Mouse (Mus musculus) MEL (cell line): ENCODE results near the gene Cyfip1. TPM values are rescaled to one million over a fixed set of nuclear protein-coding genes. Genes with fewer than 3 reads are reported as not detected.

Source experiments
- DNase-seq: peaks from one replicate; pipeline ENCODE4 v3.0.0; 2011; ENCODE audit warnings: low read depth, low spot score
- H3K27ac ChIP-seq: 2 replicates; pipeline ENCODE4 v1.5.1; 2012; ENCODE audit warnings: low read depth, mild to moderate bottlenecking, control low read depth, low read length, moderate library complexity; ENCODE audit not compliant: control insufficient read depth
- H3K27me3 ChIP-seq, 2 experiments: fragments of 150-350 bp in 1 of 2; sonication (generic) in 1 of 2; 2 replicates each; pipeline ENCODE4 v1.6.1; 2012; ENCODE audit warnings: low read length in 2 of 2, mild to moderate bottlenecking in 2 of 2, improper control_type of control experiment in 1 of 2, moderate library complexity in 1 of 2; ENCODE audit not compliant: insufficient read depth in 2 of 2, control insufficient read depth in 1 of 2
- H3K36me3 ChIP-seq, 2 experiments: 2 replicates each; pipeline ENCODE4 v1.6.1; 2012 to 2014; ENCODE audit warnings: low read length in 2 of 2, improper control_type of control experiment in 1 of 2, inconsistent platforms in 1 of 2, mild to moderate bottlenecking in 1 of 2; ENCODE audit not compliant: insufficient read depth in 2 of 2, control insufficient read depth in 1 of 2
- H3K4me1 ChIP-seq, 2 experiments: fragments of 150-350 bp in 1 of 2; sonication (generic) in 1 of 2; 2 replicates each; pipeline ENCODE4 v1.6.1; 2012; ENCODE audit warnings: low read length in 2 of 2, improper control_type of control experiment in 1 of 2, mild to moderate bottlenecking in 1 of 2; ENCODE audit not compliant: insufficient read depth in 2 of 2, control insufficient read depth in 1 of 2
- H3K4me3 ChIP-seq, 2 experiments: fragments of 150-350 bp in 1 of 2; sonication (generic) in 1 of 2; 2 replicates each; pipeline ENCODE4 v1.5.1; 2012; ENCODE audit warnings: low read depth in 2 of 2, low read length in 2 of 2, mild to moderate bottlenecking in 2 of 2, moderate library complexity in 2 of 2, control low read depth in 1 of 2, improper control_type of control experiment in 1 of 2; ENCODE audit not compliant: control insufficient read depth in 1 of 2, insufficient read depth in 1 of 2
- H3K79me2 ChIP-seq: 2 replicates; pipeline ENCODE4 v1.6.1; 2012; ENCODE audit warnings: mild to moderate bottlenecking, low read length, moderate library complexity; ENCODE audit not compliant: control insufficient read depth, poor library complexity, insufficient read depth
- H3K9ac ChIP-seq: 2 replicates; pipeline ENCODE4 v1.6.1; 2012; ENCODE audit warnings: low read depth, mild to moderate bottlenecking, control low read depth, low read length, moderate library complexity; ENCODE audit not compliant: control insufficient read depth, poor library complexity, severe bottlenecking
- H3K9me3 ChIP-seq: fragments of 150-350 bp; sonication (generic); replicated peaks from 2 replicates; pipeline ENCODE4 v1.6.1; 2012; ENCODE audit warnings: mild to moderate bottlenecking, low read length, improper control_type of control experiment, moderate library complexity; ENCODE audit not compliant: insufficient read depth
- E2F4 ChIP-seq: IDR thresholded peaks from 2 replicates; pipeline ENCODE4 v1.6.1; 2011; ENCODE audit warnings: low read depth, low read length, improper control_type of control experiment, borderline replicate concordance
- ETS1 ChIP-seq: IDR thresholded peaks from 2 replicates; pipeline ENCODE4 v1.6.1; 2012; ENCODE audit warnings: low read depth, mild to moderate bottlenecking, inconsistent platforms, low read length, improper control_type of control experiment, moderate library complexity
- GATA1 ChIP-seq: IDR thresholded peaks from 2 replicates; pipeline ENCODE4 v1.6.1; 2011; ENCODE audit warnings: low read depth, low read length, improper control_type of control experiment
- HCFC1 ChIP-seq: IDR thresholded peaks from 2 replicates; pipeline ENCODE4 v1.6.1; 2012; ENCODE audit warnings: low read depth, mild to moderate bottlenecking, inconsistent platforms, low read length, improper control_type of control experiment, moderate library complexity
- JUND ChIP-seq: IDR thresholded peaks from 2 replicates; pipeline ENCODE4 v1.6.1; 2011; ENCODE audit warnings: low read depth, mild to moderate bottlenecking, improper control_type of control experiment, low read length
- KAT2A ChIP-seq: conservative IDR thresholded peaks from 2 replicates; pipeline ENCODE4 v1.6.1; 2012; ENCODE audit warnings: low read depth, low read length, improper control_type of control experiment, inconsistent platforms
- MAFK ChIP-seq: IDR thresholded peaks from 2 replicates; pipeline ENCODE4 v1.6.1; 2011; ENCODE audit warnings: low read depth, mild to moderate bottlenecking, low read length, improper control_type of control experiment, borderline replicate concordance
- MAZ ChIP-seq: IDR thresholded peaks from 2 replicates; pipeline ENCODE4 v1.6.1; 2012; ENCODE audit warnings: low read depth, mild to moderate bottlenecking, inconsistent platforms, low read length, improper control_type of control experiment
- MEF2A ChIP-seq: IDR thresholded peaks from 2 replicates; pipeline ENCODE4 v1.6.1; 2014; ENCODE audit warnings: low read depth, mild to moderate bottlenecking, inconsistent platforms, low read length, improper control_type of control experiment; ENCODE audit not compliant: poor library complexity, insufficient replicate concordance, severe bottlenecking; ENCODE audit errors: extremely low read depth
- MXI1 ChIP-seq: IDR thresholded peaks from 2 replicates; pipeline ENCODE4 v1.6.1; 2011; ENCODE audit warnings: mild to moderate bottlenecking, low read depth, low read length, improper control_type of control experiment
- MYB ChIP-seq: IDR thresholded peaks from 2 replicates; pipeline ENCODE4 v1.6.1; 2011; ENCODE audit warnings: mild to moderate bottlenecking, low read depth, low read length, improper control_type of control experiment
- MYC ChIP-seq: IDR thresholded peaks from 2 replicates; pipeline ENCODE4 v1.6.1; 2011; ENCODE audit warnings: low read depth, mild to moderate bottlenecking, low read length, improper control_type of control experiment, moderate library complexity
- NELFE ChIP-seq: IDR thresholded peaks from 2 replicates; pipeline ENCODE4 v1.6.1; 2011; ENCODE audit warnings: low read depth, low read length, improper control_type of control experiment
- NRF1 ChIP-seq: IDR thresholded peaks from 2 replicates; pipeline ENCODE4 v1.6.1; 2014; ENCODE audit warnings: low read depth, mild to moderate bottlenecking, inconsistent platforms, low read length, improper control_type of control experiment, moderate library complexity; ENCODE audit not compliant: poor library complexity, insufficient read depth, severe bottlenecking
- POLR2AphosphoS5 ChIP-seq: IDR thresholded peaks from 2 replicates; pipeline ENCODE4 v1.6.1; 2012; ENCODE audit warnings: low read depth, borderline replicate concordance, mild to moderate bottlenecking, inconsistent platforms, low read length, moderate library complexity, mixed read lengths
- SIN3A ChIP-seq: IDR thresholded peaks from 2 replicates; pipeline ENCODE4 v1.6.1; 2012; ENCODE audit warnings: low read length, improper control_type of control experiment, inconsistent platforms
- SMC3 ChIP-seq: IDR thresholded peaks from 2 replicates; pipeline ENCODE4 v1.6.1; 2011; ENCODE audit warnings: low read depth, low read length, improper control_type of control experiment
- TAL1 ChIP-seq: IDR thresholded peaks from 2 replicates; pipeline ENCODE4 v1.6.1; 2012; ENCODE audit warnings: mild to moderate bottlenecking, inconsistent platforms, low read length, moderate library complexity, mixed read lengths
- TBP ChIP-seq: IDR thresholded peaks from 2 replicates; pipeline ENCODE4 v1.8.0; 2011; ENCODE audit warnings: low read depth, low read length, improper control_type of control experiment
- USF1 ChIP-seq: IDR thresholded peaks from 2 replicates; pipeline ENCODE4 v1.6.1; 2014; ENCODE audit warnings: low read depth, mild to moderate bottlenecking, inconsistent platforms, low read length, improper control_type of control experiment, moderate library complexity
- ZC3H11A ChIP-seq: IDR thresholded peaks from 2 replicates; pipeline ENCODE4 v1.6.1; 2012; ENCODE audit warnings: low read depth, mild to moderate bottlenecking, inconsistent platforms, low read length, improper control_type of control experiment
- ZKSCAN1 ChIP-seq: IDR thresholded peaks from 2 replicates; pipeline ENCODE4 v1.6.1; 2012; ENCODE audit warnings: low read depth, mild to moderate bottlenecking, inconsistent platforms, low read length, improper control_type of control experiment, moderate library complexity
- ZMIZ1 ChIP-seq: IDR thresholded peaks from 2 replicates; pipeline ENCODE4 v1.6.1; 2012; ENCODE audit warnings: low read depth, mild to moderate bottlenecking, inconsistent platforms, low read length, improper control_type of control experiment, moderate library complexity
- ZNF384 ChIP-seq: IDR thresholded peaks from 2 replicates; pipeline ENCODE4 v1.6.1; 2012; ENCODE audit warnings: low read depth, mild to moderate bottlenecking, inconsistent platforms, low read length, improper control_type of control experiment
- polyA plus RNA-seq, 2 experiments: library from polyadenylated mRNA; stranded (reverse) in 1 of 2; unstranded in 1 of 2; fragments of >175 nt in 1 of 2; fragments of >200 nt in 1 of 2; gene quantifications; 2 replicates each; pipeline versions ENCODE4 v1.2.1 to v1.2.4; 2012; ENCODE audit warnings: low replicate concordance in 2 of 2, low read depth in 1 of 2; ENCODE audit not compliant: insufficient read length in 2 of 2, insufficient read depth in 1 of 2, missing spikeins in 1 of 2
- total RNA-seq: library from RNA; depleted of rRNA; stranded (reverse); fragments of 300-350 nt; gene quantifications from 2 replicates; pipeline ENCODE4 v1.2.3, GENCODE M21; 2012

The Cyfip1 gene
- total and polyA plus RNA-seq, 3 experiments: 18.3 to 124 (median 27.6) TPM

DNA sequence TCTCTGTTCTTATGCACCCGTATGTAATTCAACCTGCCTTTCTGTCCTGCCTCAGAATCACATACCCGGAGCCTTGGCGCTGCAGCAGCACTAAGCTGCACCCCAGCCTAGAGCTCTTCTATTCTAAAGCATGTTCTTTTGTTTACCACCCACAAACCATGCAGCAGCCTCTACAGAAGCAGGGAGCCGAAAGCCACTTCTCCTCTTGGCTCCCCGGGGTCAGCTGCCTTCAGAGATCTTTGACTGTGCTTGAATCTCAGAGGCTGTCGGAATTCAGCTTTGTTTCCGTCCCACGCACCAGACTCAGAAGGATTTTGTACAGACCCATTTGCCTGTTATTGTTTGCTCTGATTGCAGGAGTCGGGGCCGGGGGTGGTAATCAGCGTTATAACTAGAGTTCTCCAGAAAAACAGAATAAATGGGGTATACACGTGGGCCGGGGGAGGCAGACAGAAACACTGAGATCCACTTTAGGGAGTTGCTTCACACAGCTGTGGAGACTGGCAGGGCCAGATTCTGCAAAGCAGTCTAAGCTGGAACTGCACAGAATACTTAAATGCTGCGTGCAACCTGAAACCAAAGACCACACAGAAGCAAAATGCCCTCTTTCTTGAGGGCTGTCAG lies 8.5 kb downstream of the Cyfip1 start:
- Histone ChIP-seq H3K9ac (no peak overlapping the region), H3K27ac (no peak overlapping the region), H3K9me3 (no peaks in the 10 kb centered on the region), H3K79me2 (peaks cover 4% of the 10 kb centered on the region; the same call in 1 of the 2 replicates), H3K27me3 (no peaks in the 10 kb centered on the region), H3K4me1 (0 out of 4 replicates have a peak, but pooled peaks cover 0 to 4% of the 10 kb centered on the region in 2 experiments), H3K36me3 (no peaks in the 10 kb centered on the region), H3K4me3 (no peak overlapping the region)
- no peak for DNase-seq
- TF ChIP-seq ZNF384 (no peak), E2F4 (no peak), ETS1 (no peak), TBP (no peak), MYC (no peak), NRF1 (no peak), MYB (no peak), HCFC1 (no peak), GATA1 (no peak), ZC3H11A (no peak), JUND (no peak), NELFE (no peak), ZMIZ1 (no peak), TAL1 (no peak), SMC3 (no peak), MAZ (no peak)

DNA sequence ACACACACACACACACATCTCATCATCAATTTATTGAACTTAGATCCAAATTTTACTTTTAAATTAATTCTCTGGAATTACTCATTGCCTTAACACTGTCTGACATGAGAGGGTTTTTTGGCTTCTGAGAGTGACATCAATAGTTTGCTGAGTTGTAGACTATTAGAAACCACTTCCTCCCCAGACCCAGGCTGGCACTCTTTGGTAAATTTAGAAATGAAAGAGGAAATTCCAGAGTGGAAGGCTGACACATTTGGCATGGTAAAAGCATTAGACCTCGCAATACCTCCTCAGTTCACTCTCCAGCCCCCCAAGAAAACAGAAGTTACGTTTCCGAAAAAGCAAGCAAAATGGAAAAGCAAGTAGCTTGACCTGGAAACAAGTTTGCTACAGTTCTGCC lies 11.2 kb downstream of the Cyfip1 start:
- no peaks in the 10 kb centered on the region for H3K27me3 ChIP-seq
- no peak overlapping the region for H3K4me3 ChIP-seq
- DNase-seq: no peak
- no peak overlapping the region for H3K27ac ChIP-seq
- peaks cover 0 to 3% of the 10 kb centered on the region in 2 experiments; a peak in 2 of 4 replicates for H3K36me3 ChIP-seq
- H3K9me3 ChIP-seq: no peaks in the 10 kb centered on the region
- H3K79me2 ChIP-seq: peaks cover 4% of the 10 kb centered on the region
- TF ChIP-seq ZKSCAN1: no peak
- TF ChIP-seq POLR2AphosphoS5: no peak
- no peak for TF ChIP-seq GATA1
- TF ChIP-seq SIN3A: no peak
- no peak for TF ChIP-seq KAT2A
- no peak for TF ChIP-seq MYB
- TF ChIP-seq MAFK: no peak
- no peak for TF ChIP-seq SMC3
- TF ChIP-seq TAL1: no peak
- no peak for TF ChIP-seq MXI1
- no peak for TF ChIP-seq USF1
- no peak for TF ChIP-seq MEF2A
- no peak for TF ChIP-seq E2F4
- TF ChIP-seq ZC3H11A: no peak
- no peak overlapping the region for H3K9ac ChIP-seq
- peaks cover 0 to 4% of the 10 kb centered on the region in 2 experiments; a peak in 1 of 4 replicates for H3K4me1 ChIP-seq
